Mouse (Mus musculus) adrenal gland, postnatal 4 days (tissue): ENCODE measurements around the gene Magea3. TPM values are rescaled to one million over a fixed set of nuclear protein-coding genes. Genes with fewer than 3 reads are reported as not detected.
"Not testable (repeated sequence)": the region's sequence is repeated elsewhere in the genome, so short reads cannot be mapped to it uniquely, and the experiment has no call there.

Source experiments
- DNase-seq, 2 experiments: peaks; one replicate each; pipeline ENCODE4 v3.0.0; 2021 to 2022; ENCODE audit warnings: low spot score in 2 of 2, mixed read lengths in 2 of 2
- long read RNA-seq, 2 experiments: library from polyadenylated mRNA; stranded (forward); transcript quantifications; one replicate each; pipeline ENCODE4 v2.0.0; 2021
- total RNA-seq, 2 experiments: library from RNA; stranded (reverse); gene quantifications; 2 replicates each; pipeline ENCODE4 v1.2.3; 2021

Magea3 gene
- not detected for total RNA-seq
- long read RNA-seq, experiment 1, result 0 reads
- long read RNA-seq, experiment 2, result 0 reads

DNA sequence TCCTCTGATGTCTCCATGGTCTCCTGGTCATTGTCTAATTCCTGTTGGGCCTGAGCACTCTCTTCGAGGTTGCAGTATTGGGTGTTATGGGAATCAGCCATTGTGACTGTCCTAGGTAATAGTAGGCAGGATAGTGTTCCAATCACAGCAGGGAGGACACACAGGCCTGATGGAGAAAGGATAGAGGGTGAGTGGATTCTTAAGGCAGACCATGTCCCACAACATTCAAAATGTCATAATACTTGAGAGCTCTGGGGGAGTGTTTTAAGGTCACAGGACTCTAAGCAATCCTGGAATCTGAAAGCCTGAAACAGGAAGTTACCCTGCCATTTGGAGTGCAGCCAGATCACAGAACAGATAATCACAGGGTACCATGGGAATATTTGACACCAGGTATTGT lies at the start of gene Magea3:
Gene Magea3, minus strand, starts transcription at position 101 of the 400 bp plus-strand sequence.
- DNase-seq, result not testable (repeated sequence)

GRCm38 (mm10) chrX:154995750-154996149 lies 46.4 kb upstream of the Magea3 start, which contains the start of gene Magea8:
Gene Magea8 (minus strand): TSS chrX:154995850.
- DNase-seq, result not testable (repeated sequence)

DNA sequence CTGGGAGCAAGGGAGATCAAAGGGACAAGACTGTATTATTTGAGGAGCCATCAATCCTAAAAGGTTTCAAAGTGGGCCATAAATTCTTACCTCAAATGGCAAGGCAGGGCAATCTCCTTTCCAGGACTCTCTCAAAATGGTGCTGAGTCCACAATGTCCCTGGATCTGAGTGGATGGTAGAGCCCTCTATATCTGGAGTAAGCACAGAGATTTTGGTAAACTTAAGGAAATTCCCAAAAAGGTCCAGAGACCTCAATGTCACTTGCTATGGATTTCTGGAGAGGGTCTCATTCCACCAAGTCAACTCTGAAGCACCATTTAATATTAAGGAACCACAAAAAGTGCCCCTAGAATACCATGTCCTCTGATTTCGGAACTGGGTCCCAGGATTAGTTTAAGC lies 13.4 kb downstream of the Magea3 start, which contains the start of gene Magea6:
Gene Magea6, minus strand, starts transcription at position 101 of the 400 bp plus-strand sequence.
- DNase-seq, result not testable (repeated sequence)

Other genes with a start within 250 kb of the Magea3 start
- gene Cldn34b1, start 59.2 kb downstream of the Magea3 start, total RNA-seq, result not detected
- gene Magea6, start 13.5 kb downstream of the Magea3 start, total RNA-seq, result not detected
- not detected for gene Magea8, start 46.3 kb upstream of the Magea3 start, total RNA-seq
- gene Magea5, start 113.6 kb upstream of the Magea3 start, total RNA-seq, result not detected
- not detected for gene Magea1, start 140.3 kb upstream of the Magea3 start, total RNA-seq
- gene Magea2, start 144.2 kb upstream of the Magea3 start, total RNA-seq, result not detected
- not detected for gene Cldn34b2, start 178.9 kb upstream of the Magea3 start, total RNA-seq